Mouse (Mus musculus) CH12.LX (cell line): ENCODE data around the gene Id2. TPM values are rescaled to one million over a fixed set of nuclear protein-coding genes. Genes with fewer than 3 reads are reported as not detected.

Source experiments
- DNase-seq: peaks from one replicate; pipeline ENCODE4 v3.0.0-alpha.2; 2013; ENCODE audit errors: extremely low read depth
- H3K27ac ChIP-seq: 2 replicates; pipeline ENCODE4 v1.5.1; 2012; ENCODE audit warnings: low read depth, mild to moderate bottlenecking, control low read depth, moderate library complexity; ENCODE audit not compliant: insufficient read depth
- H3K27me3 ChIP-seq: replicated peaks from 2 replicates; pipeline ENCODE3; 2012; ENCODE audit warnings: inconsistent platforms
- H3K36me3 ChIP-seq, 2 experiments: replicated peaks in 1 of 2; 2 replicates each; pipeline versions ENCODE3 to v1.6.1; 2012; ENCODE audit warnings: inconsistent platforms in 1 of 2, low read length in 1 of 2, mild to moderate bottlenecking in 1 of 2, mixed read lengths in 1 of 2, moderate library complexity in 1 of 2; ENCODE audit not compliant: control insufficient read depth in 1 of 2, insufficient read depth in 1 of 2
- H3K4me1 ChIP-seq, 2 experiments: 2 replicates each; pipeline ENCODE4 v1.6.1; 2012; ENCODE audit warnings: inconsistent platforms in 1 of 2, moderate library complexity in 1 of 2; ENCODE audit not compliant: insufficient read depth in 2 of 2, control insufficient read depth in 1 of 2
- H3K4me2 ChIP-seq: 2 replicates; pipeline ENCODE4 v1.6.1; 2012; ENCODE audit warnings: low read depth, mild to moderate bottlenecking, control low read depth; ENCODE audit not compliant: poor library complexity, insufficient read depth, severe bottlenecking
- H3K4me3 ChIP-seq, 3 experiments: fragments of 150-350 bp in 1 of 3; sonication (generic) in 1 of 3; replicated peaks in 1 of 3; 2 replicates each; pipeline versions ENCODE3 to v1.5.1; 2011 to 2012; ENCODE audit warnings: low read depth in 2 of 3, low read length in 2 of 3, mild to moderate bottlenecking in 2 of 3, moderate library complexity in 2 of 3, control low read depth in 1 of 3, improper control_type of control experiment in 1 of 3, inconsistent platforms in 1 of 3, mixed read lengths in 1 of 3; ENCODE audit not compliant: poor library complexity in 1 of 3
- H3K79me2 ChIP-seq: replicated peaks from 2 replicates; pipeline ENCODE4 v1.6.1; 2012; ENCODE audit warnings: mild to moderate bottlenecking, moderate library complexity; ENCODE audit not compliant: control insufficient read depth, poor library complexity, insufficient read depth, severe bottlenecking; ENCODE audit errors: extremely low read depth
- H3K9ac ChIP-seq: 2 replicates; pipeline ENCODE4 v1.6.1; 2012; ENCODE audit warnings: low read depth, mild to moderate bottlenecking, control low read depth, moderate library complexity; ENCODE audit not compliant: insufficient read depth
- H3K9me3 ChIP-seq: replicated peaks from 2 replicates; pipeline ENCODE3; 2012; ENCODE audit warnings: low read length, inconsistent platforms, mixed read lengths
- BHLHE40 ChIP-seq: IDR thresholded peaks from 2 replicates; pipeline ENCODE4 v1.6.1; 2011; ENCODE audit warnings: mild to moderate bottlenecking, low read depth, low read length, improper control_type of control experiment
- CHD1 ChIP-seq: IDR thresholded peaks from 2 replicates; pipeline ENCODE4 v1.6.1; 2012; ENCODE audit warnings: low read depth, low read length, improper control_type of control experiment, inconsistent platforms
- CTCF ChIP-seq, 2 experiments: IDR thresholded peaks in 1 of 2; conservative IDR thresholded peaks in 1 of 2; 2 replicates each; pipeline ENCODE4 v1.5.1; 2011 to 2012; ENCODE audit warnings: low read depth in 2 of 2, low read length in 2 of 2, improper control_type of control experiment in 1 of 2, inconsistent platforms in 1 of 2, mild to moderate bottlenecking in 1 of 2, moderate library complexity in 1 of 2
- E2F4 ChIP-seq: IDR thresholded peaks from 2 replicates; pipeline ENCODE4 v1.6.1; 2011; ENCODE audit warnings: low read depth, low read length, improper control_type of control experiment; ENCODE audit not compliant: insufficient replicate concordance
- ELF1 ChIP-seq: IDR thresholded peaks from 2 replicates; pipeline ENCODE4 v1.6.1; 2014; ENCODE audit warnings: low read depth, mild to moderate bottlenecking, inconsistent platforms, low read length, improper control_type of control experiment
- EP300 ChIP-seq: IDR thresholded peaks from 2 replicates; pipeline ENCODE4 v1.6.1; 2011; ENCODE audit warnings: low read length, improper control_type of control experiment
- ETS1 ChIP-seq: conservative IDR thresholded peaks from 2 replicates; pipeline ENCODE4 v1.6.1; 2012; ENCODE audit warnings: low read depth, mild to moderate bottlenecking, inconsistent platforms, low read length, improper control_type of control experiment, moderate library complexity
- IRF4 ChIP-seq: IDR thresholded peaks from 2 replicates; pipeline ENCODE4 v1.6.1; 2014; ENCODE audit warnings: low read depth, mild to moderate bottlenecking, inconsistent platforms, low read length, improper control_type of control experiment
- JUN ChIP-seq: IDR thresholded peaks from 2 replicates; pipeline ENCODE4 v1.6.1; 2011; ENCODE audit warnings: low read depth, mild to moderate bottlenecking, low read length, improper control_type of control experiment, moderate library complexity; ENCODE audit not compliant: insufficient read depth
- MAFK ChIP-seq: IDR thresholded peaks from 2 replicates; pipeline ENCODE4 v1.6.1; 2011; ENCODE audit warnings: low read length, improper control_type of control experiment; ENCODE audit not compliant: insufficient replicate concordance
- MAX ChIP-seq: IDR thresholded peaks from 2 replicates; pipeline ENCODE4 v1.6.1; 2011; ENCODE audit warnings: low read length, improper control_type of control experiment
- MAZ ChIP-seq: IDR thresholded peaks from 2 replicates; pipeline ENCODE4 v1.6.1; 2012; ENCODE audit warnings: low read depth, mild to moderate bottlenecking, inconsistent platforms, low read length, improper control_type of control experiment, moderate library complexity
- MEF2A ChIP-seq: IDR thresholded peaks from 2 replicates; pipeline ENCODE4 v1.6.1; 2014; ENCODE audit warnings: low read depth, mild to moderate bottlenecking, inconsistent platforms, low read length, improper control_type of control experiment, borderline replicate concordance
- MXI1 ChIP-seq: IDR thresholded peaks from 2 replicates; pipeline ENCODE4 v1.6.1; 2011; ENCODE audit warnings: mild to moderate bottlenecking, low read depth, low read length, improper control_type of control experiment
- MYC ChIP-seq: IDR thresholded peaks from 2 replicates; pipeline ENCODE4 v1.6.1; 2011; ENCODE audit warnings: low read depth, mild to moderate bottlenecking, improper control_type of control experiment, low read length
- NRF1 ChIP-seq: IDR thresholded peaks from 2 replicates; pipeline ENCODE4 v1.6.1; 2014; ENCODE audit warnings: low read depth, mild to moderate bottlenecking, inconsistent platforms, low read length, improper control_type of control experiment, moderate library complexity
- PAX5 ChIP-seq: IDR thresholded peaks from 2 replicates; pipeline ENCODE4 v1.6.1; 2012; ENCODE audit warnings: low read length, inconsistent platforms, mixed read lengths
- POLR2A ChIP-seq: IDR thresholded peaks from 2 replicates; pipeline ENCODE4 v1.6.1; 2011; ENCODE audit warnings: low read depth, mild to moderate bottlenecking, improper control_type of control experiment, low read length
- RAD21 ChIP-seq: IDR thresholded peaks from 2 replicates; pipeline ENCODE4 v1.6.1; 2011; ENCODE audit warnings: low read depth, mild to moderate bottlenecking, low read length, improper control_type of control experiment, moderate library complexity
- SIN3A ChIP-seq: IDR thresholded peaks from 2 replicates; pipeline ENCODE4 v1.6.1; 2012; ENCODE audit warnings: low read length, improper control_type of control experiment, inconsistent platforms
- SMC3 ChIP-seq: IDR thresholded peaks from 2 replicates; pipeline ENCODE4 v1.6.1; 2011; ENCODE audit warnings: low read depth, low read length, improper control_type of control experiment
- UBTF ChIP-seq: IDR thresholded peaks from 2 replicates; pipeline ENCODE4 v1.6.1; 2012; ENCODE audit warnings: low read depth, mild to moderate bottlenecking, inconsistent platforms, low read length, improper control_type of control experiment, moderate library complexity
- USF1 ChIP-seq: IDR thresholded peaks from 2 replicates; pipeline ENCODE4 v1.6.1; 2014; ENCODE audit warnings: low read depth, mild to moderate bottlenecking, inconsistent platforms, low read length, improper control_type of control experiment
- USF2 ChIP-seq: conservative IDR thresholded peaks from 2 replicates; pipeline ENCODE4 v1.6.1; 2011; ENCODE audit warnings: low read depth, low read length, improper control_type of control experiment
- ZC3H11A ChIP-seq: IDR thresholded peaks from 2 replicates; pipeline ENCODE4 v1.6.1; 2012; ENCODE audit warnings: low read depth, mild to moderate bottlenecking, inconsistent platforms, low read length, improper control_type of control experiment
- ZKSCAN1 ChIP-seq: IDR thresholded peaks from 2 replicates; pipeline ENCODE4 v1.6.1; 2012; ENCODE audit warnings: low read depth, inconsistent platforms, low read length, improper control_type of control experiment, borderline replicate concordance
- dilution Hi-C: fragments of 300-500 bp; cut with MboI; formaldehyde crosslinking; loops from 2 replicates; pipeline ENCODE4 v1.14.3; 2020; ENCODE audit warnings: low sequenced_read_pairs; ENCODE audit not compliant: extremely low pct_unique_long_range_greater_than_20kb, extremely low pct_ligation_motif_present
- in situ Hi-C: fragments of 300-500 bp; cut with MboI; formaldehyde crosslinking; loops from 3 replicates; pipeline ENCODE4 v1.14.3; 2019; ENCODE audit warnings: low sequenced_read_pairs, low pct_ligation_motif_present, low pct_unique_long_range_greater_than_20kb, mixed read lengths
- polyA plus RNA-seq: library from polyadenylated mRNA; unstranded; fragments of >175 nt; gene quantifications from 2 replicates; pipeline ENCODE4 v1.2.1, GENCODE M21; 2012; ENCODE audit warnings: low read depth; ENCODE audit not compliant: insufficient read length
- total RNA-seq, 2 experiments: library from RNA; depleted of rRNA; stranded (reverse); fragments of 300-350 nt in 1 of 2; fragments of >200 nt in 1 of 2; gene quantifications; 2 replicates each; pipeline ENCODE4 v1.2.3; 2012 to 2014

Id2 gene
- total and polyA plus RNA-seq, 3 experiments, result 12.4 to 42.9 (median 14.2) TPM

- Histone ChIP-seq H3K4me3 (no peak overlapping the region), H3K36me3 (no peaks in the 10 kb centered on the region), H3K9ac (no peak overlapping the region), H3K9me3 (no peaks in the 10 kb centered on the region), H3K27me3 (peaks cover 8% of the 10 kb centered on the region), H3K79me2 (no peaks in the 10 kb centered on the region), H3K4me1 (peaks cover 12 to 31% of the 10 kb centered on the region in 2 experiments), H3K27ac (no peak overlapping the region), H3K4me2 (peak overlapping the region; percentile 31)
- peak; percentile 73 for DNase-seq
- dilution Hi-C loops (no loop called here), in situ Hi-C loops (loop anchor here (5.0 to 25.0 kb wide), 6 partner anchors 115 to 1195 kb away; no protein-coding TSS in a partner anchor)
- TF ChIP-seq MAZ, result 0 out of 2 replicates have a peak, but pooled peaks have one; percentile 50
- TF ChIP-seq MAFK, result no peak; the same call in 1 of the 2 replicates
- TF ChIP-seq ELF1, result no peak
- 0 out of 2 replicates have a peak, but pooled peaks have one; percentile 18 for TF ChIP-seq MYC
- TF ChIP-seq MXI1, result 0 out of 2 replicates have a peak, but pooled peaks have one; percentile 41
- no peak for TF ChIP-seq USF1
- no peak for TF ChIP-seq EP300
- TF ChIP-seq UBTF, result no peak
- TF ChIP-seq CTCF (conservative IDR thresholded peaks at IDR 0.05 in 1 of 2, IDR thresholded peaks at IDR 0.05 in 1 of 2; ENCODE audit: low read depth in 2 of 2, low read length in 2 of 2), result peak; percentile 80 to 97
- no peak for TF ChIP-seq CHD1
- peak; percentile 46 for TF ChIP-seq IRF4
- TF ChIP-seq SMC3, result peak; percentile 98
- TF ChIP-seq POLR2A, result no peak
- TF ChIP-seq MEF2A, result no peak
- TF ChIP-seq MAX, result peak; percentile 62
- TF ChIP-seq ZC3H11A, result peak; percentile 98
- no peak for TF ChIP-seq ZKSCAN1
- TF ChIP-seq JUN, result no peak
- TF ChIP-seq NRF1, result no peak
- TF ChIP-seq E2F4, result no peak
- peak; percentile 88 for TF ChIP-seq BHLHE40
- TF ChIP-seq USF2, result no peak
- TF ChIP-seq PAX5, result no peak
- TF ChIP-seq SIN3A, result peak; percentile 59
- no peak for TF ChIP-seq ETS1
- peak; percentile 97 for TF ChIP-seq RAD21
Measured at GRCm38 (mm10) chr12:25092027-25092704, 4.8 kb downstream of the Id2 start.
